ENCODE assay signal across 13 mouse cellular contexts in genomic region chr14:73507200-73507599, GRCm38 (mm10). TPM values are rescaled to one million over a fixed set of nuclear protein-coding genes. Genes with fewer than 3 reads are reported as not detected.
DNase-seq lines count a peak whose midpoint lies in the region; ATAC-seq and TF ChIP-seq lines count a peak whose summit lies in the region.
"Had no signal": no experiment of that assay in that cellular context is flagged by ENCODE, and none has a peak within 500 bp of the region (broad histone marks: within the 10 kb centered on the region; RNA-seq: fewer than 3 reads in every experiment).

No protein-coding gene starts in this region.

- no peak overlapping the region for H3K27ac ChIP-seq in heart, postnatal 0 days (ENCODE audit: low read depth)
- H3K27ac ChIP-seq in hindbrain, embryonic 13.5 days, result no peak overlapping the region
- H3K27ac ChIP-seq: embryonic facial prominence, embryonic 13.5 days; kidney, embryonic 15.5 days; midbrain, embryonic 13.5 days had no signal

- no peak overlapping the region for H3K4me3 ChIP-seq in heart, postnatal 0 days (ENCODE audit: low read depth, low read length)
- H3K4me3 ChIP-seq in hindbrain, embryonic 13.5 days, result no peak overlapping the region
- H3K4me3 ChIP-seq: embryonic facial prominence, embryonic 13.5 days; kidney, embryonic 15.5 days; midbrain, embryonic 13.5 days; myocyte had no signal

- no peak for DNase-seq in heart, postnatal 0 days (ENCODE audit: low spot score)
- no peak for DNase-seq in heart, postnatal 36 days
- DNase-seq in CD4-positive, CD25-positive, alpha-beta regulatory T cell, adult 2 months (ENCODE audit: low read depth, low spot score), result peak; percentile 71
- DNase-seq in lung, postnatal 36 days, result peak; percentile 61
- no peak for DNase-seq in ovary, adult 18-20 months (ENCODE audit: low spot score)
- DNase-seq: gastrocnemius, postnatal 25 days; right cerebral cortex, adult 18-20 months had no signal

- TF ChIP-seq CTCF in heart, postnatal 0 days (IDR thresholded peaks at IDR 0.05; ENCODE audit: low read depth), result no peak

- peak overlapping the region; percentile 12; the same call in 1 of the 2 replicates for H3K4me2 ChIP-seq in heart, postnatal 0 days (ENCODE audit: low read depth, low read length)
- no peak overlapping the region for H3K4me2 ChIP-seq in hindbrain, embryonic 13.5 days
- H3K4me2 ChIP-seq: embryonic facial prominence, embryonic 13.5 days; kidney, embryonic 15.5 days; midbrain, embryonic 13.5 days had no signal

- intact Hi-C loops in heart, postnatal 36 days (cut with DNase I), result loop anchor here (5.0 kb wide), 1 partner anchor 120 kb away; the partner anchor contains the start of gene Itm2b

- peaks cover 17% of the 10 kb centered on the region; the same call in 1 of the 2 replicates for H3K4me1 ChIP-seq in heart, postnatal 0 days (ENCODE audit: control insufficient read depth, insufficient read depth)
- peaks cover 30% of the 10 kb centered on the region for H3K4me1 ChIP-seq in hindbrain, embryonic 13.5 days (replicated peaks)

- 73% methylated on average over 15 of the region's 15 CpGs for WGBS in heart, postnatal 0 days
- 93% methylated on average over 15 of the region's 15 CpGs for WGBS in hindbrain, embryonic 13.5 days

- peaks cover 4% of the 10 kb centered on the region for H3K36me3 ChIP-seq in heart, postnatal 0 days (replicated peaks; ENCODE audit: control insufficient read depth, insufficient read depth, low read length)
- peaks cover 8% of the 10 kb centered on the region for H3K36me3 ChIP-seq in hindbrain, embryonic 13.5 days

- no peak for ATAC-seq in heart, postnatal 0 days (ENCODE audit: insufficient read depth, low read depth)
- ATAC-seq in inflammation-experienced regulatory T-cells, adult 6 months, result peak; percentile 53
- no peak for ATAC-seq in hindbrain, embryonic 13.5 days (ENCODE audit: low FRiP score)
- ATAC-seq: midbrain, embryonic 13.5 days had no signal

- TF ChIP-seq EP300 in heart, postnatal 0 days (IDR thresholded peaks at IDR 0.05; ENCODE audit: low read depth), result no peak

- no peak overlapping the region for H3K9ac ChIP-seq in heart, postnatal 0 days (replicated peaks; ENCODE audit: low read depth, low read length)
- H3K9ac ChIP-seq in hindbrain, embryonic 13.5 days, result no peak overlapping the region
- H3K9ac ChIP-seq: embryonic facial prominence, embryonic 13.5 days; kidney, embryonic 15.5 days; midbrain, embryonic 13.5 days had no signal

- no peaks in the 10 kb centered on the region for H3K9me3 ChIP-seq in heart, postnatal 0 days (replicated peaks; ENCODE audit: control insufficient read depth, low read length)
- no peaks in the 10 kb centered on the region for H3K9me3 ChIP-seq in hindbrain, embryonic 13.5 days
- H3K9me3 ChIP-seq: embryonic facial prominence, embryonic 13.5 days; kidney, embryonic 15.5 days; midbrain, embryonic 13.5 days had no signal

- no peaks in the 10 kb centered on the region for H3K27me3 ChIP-seq in heart, postnatal 0 days (ENCODE audit: control insufficient read depth, insufficient read depth, low read length)
- H3K27me3 ChIP-seq in hindbrain, embryonic 13.5 days, result 0 out of 2 replicates have a peak, but pooled peaks cover 9% of the 10 kb centered on the region
- H3K27me3 ChIP-seq: embryonic facial prominence, embryonic 13.5 days; kidney, embryonic 15.5 days had no signal

RNA-seq across cellular contexts. Expression of gene Med4, which starts 2.6 kb away (rescaled TPM):
- total RNA-seq in heart, postnatal 0 days (2014; rRNA removed; ENCODE audit: low replicate concordance), result 17.4 and 17.5 TPM in 2 replicates
- polyA plus RNA-seq in heart, postnatal 0 days (2015; fragmentation: Nextera tagmentation; extraction: Ambion mirVana), result 36.1 and 40.2 TPM in 2 replicates
- total RNA-seq in heart, postnatal 36 days (2021), result 10 to 100 TPM; 21.4 to 23.9 TPM
- 10 to 100 TPM; 63.4 to 81.8 (median 74.8) TPM for polyA plus RNA-seq in inflammation-experienced regulatory T-cells, adult 6 months (2017; shearing (Covaris generic))
- polyA plus RNA-seq in hindbrain, embryonic 13.5 days (2015; fragmentation: Nextera tagmentation; extraction: Ambion mirVana), result 86.8 and 88.7 TPM in 2 replicates

RNA-seq across cellular contexts. Expression of gene Sucla2, which starts 17.9 kb away (rescaled TPM):
- total RNA-seq in heart, postnatal 0 days (2014; rRNA removed; ENCODE audit: low replicate concordance), result 229 and 249 TPM in 2 replicates
- polyA plus RNA-seq in heart, postnatal 0 days (2015; fragmentation: Nextera tagmentation; extraction: Ambion mirVana), result 449 TPM in 2 replicates
- 100 to 1,000 TPM; 830 to 889 TPM for total RNA-seq in heart, postnatal 36 days (2021)
- polyA plus RNA-seq in inflammation-experienced regulatory T-cells, adult 6 months (2017; shearing (Covaris generic)), result 10 to 100 TPM; 68.3 to 99.9 (median 75.9) TPM
- polyA plus RNA-seq in hindbrain, embryonic 13.5 days (2015; fragmentation: Nextera tagmentation; extraction: Ambion mirVana), result 123 and 124 TPM in 2 replicates

RNA-seq across cellular contexts. Expression of gene Nudt15, which starts 40.8 kb away (rescaled TPM):
- total RNA-seq in heart, postnatal 0 days (2014; rRNA removed; ENCODE audit: low replicate concordance), result 1.8 and 2.8 TPM in 2 replicates
- 3.7 and 4.7 TPM in 2 replicates for polyA plus RNA-seq in heart, postnatal 0 days (2015; fragmentation: Nextera tagmentation; extraction: Ambion mirVana)
- total RNA-seq in heart, postnatal 36 days (2021), result 1 to 10 TPM; 6.1 to 7.6 TPM
- 1 to 10 TPM; 2.0 to 4.4 (median 4.1) TPM for polyA plus RNA-seq in inflammation-experienced regulatory T-cells, adult 6 months (2017; shearing (Covaris generic))
- polyA plus RNA-seq in hindbrain, embryonic 13.5 days (2015; fragmentation: Nextera tagmentation; extraction: Ambion mirVana), result 11.1 and 12.0 TPM in 2 replicates

Comparison
In these comparisons a context has a peak if more than half of its experiments do, and no peak if none do; other contexts are left out.
1. DNase-seq: peak in CD4-positive, CD25-positive, alpha-beta regulatory T cell, adult 2 months (single experiment) and lung, postnatal 36 days (single experiment); none in heart, postnatal 0 days (single experiment), heart, postnatal 36 days (0 of 2) and ovary, adult 18-20 months (single experiment).